Mouse (Mus musculus) C2C12 (cell line): ENCODE data around the gene Mtfr1l. TPM values are rescaled to one million over a fixed set of nuclear protein-coding genes. Genes with fewer than 3 reads are reported as not detected.

Source experiments
- H3K27me3 ChIP-seq: one replicate; pipeline ENCODE4 v1.6.1; 2011; ENCODE audit not compliant: control insufficient read depth, insufficient read depth, insufficient read length
- H3K36me3 ChIP-seq: one replicate; pipeline ENCODE4 v1.6.1; 2011; ENCODE audit not compliant: control insufficient read depth, insufficient read depth
- H3K4me3 ChIP-seq: one replicate; pipeline ENCODE4 v1.5.1; 2011; ENCODE audit warnings: mild to moderate bottlenecking, control low read depth; ENCODE audit not compliant: poor library complexity, insufficient read depth, severe bottlenecking
- H3K79me2 ChIP-seq: one replicate; pipeline ENCODE4 v1.6.1; 2011; ENCODE audit not compliant: control insufficient read depth, insufficient read depth
- H3K79me3 ChIP-seq: one replicate; pipeline ENCODE4 v1.6.1; 2011; ENCODE audit warnings: low read depth, control low read depth
- H3ac ChIP-seq: one replicate; pipeline ENCODE3; 2011; ENCODE audit warnings: low read depth; ENCODE audit not compliant: control insufficient read depth, insufficient read length
- CEBPB ChIP-seq: IDR thresholded peaks from one replicate; pipeline ENCODE4 v1.6.1; 2011; ENCODE audit warnings: low read depth, mild to moderate bottlenecking, control low read depth, moderate library complexity
- CTCF ChIP-seq: IDR thresholded peaks from one replicate; pipeline ENCODE4 v1.5.1; 2011; ENCODE audit not compliant: control insufficient read depth, insufficient read depth, insufficient read length
- FOSL1 ChIP-seq: IDR thresholded peaks from one replicate; pipeline ENCODE4 v1.8.0; 2011; ENCODE audit warnings: mild to moderate bottlenecking, low read length; ENCODE audit not compliant: poor library complexity, insufficient read depth, severe bottlenecking
- MAX ChIP-seq: IDR thresholded peaks from one replicate; pipeline ENCODE4 v1.6.1; 2011; ENCODE audit warnings: mild to moderate bottlenecking, control low read depth
- MYOD1 ChIP-seq: IDR thresholded peaks from one replicate; pipeline ENCODE4 v1.6.1; 2011; ENCODE audit warnings: low read depth; ENCODE audit not compliant: control insufficient read depth, insufficient read length
- MYOG ChIP-seq: IDR thresholded peaks from one replicate; pipeline ENCODE4 v1.6.1; 2011; ENCODE audit not compliant: control insufficient read depth, insufficient read length; ENCODE audit errors: extremely low read depth
- USF1 ChIP-seq: IDR thresholded peaks from one replicate; pipeline ENCODE4 v1.6.1; 2011; ENCODE audit warnings: low read depth, mild to moderate bottlenecking, control low read depth, moderate library complexity
- polyA plus RNA-seq: library from polyadenylated mRNA; unstranded; fragments of >200 nt; fragmentation: generic; extraction: Trizol; gene quantifications from one replicate; pipeline ENCODE4 v1.2.1, GENCODE M21; 2012; ENCODE audit warnings: missing spikeins

Gene Mtfr1l
- polyA plus RNA-seq, 1 experiment: 66.6 TPM

DNA sequence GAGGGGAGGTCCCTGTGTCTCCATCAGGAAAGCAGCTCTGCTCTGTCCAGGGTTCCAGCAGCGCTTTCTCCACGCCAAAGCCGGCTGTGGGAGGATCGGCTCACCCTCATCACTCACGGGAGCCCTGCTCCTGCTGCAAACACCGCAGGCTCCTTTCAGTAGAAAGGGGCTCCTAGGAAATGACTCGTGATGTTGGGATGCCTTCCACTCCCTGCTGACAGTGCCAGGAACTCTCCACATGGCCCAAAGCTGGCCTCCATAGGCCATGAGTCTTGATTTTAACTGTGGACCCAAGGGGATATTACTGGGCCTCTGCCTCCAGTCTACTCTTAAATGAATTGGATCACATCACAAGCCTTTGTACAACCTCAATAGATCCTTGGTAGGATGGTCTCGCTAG is 34.6 kb upstream of the Mtfr1l start:
- no peaks in the 10 kb centered on the region for H3K79me3 ChIP-seq
- no peaks in the 10 kb centered on the region for H3K27me3 ChIP-seq
- no peaks in the 10 kb centered on the region for H3K79me2 ChIP-seq
- H3K4me3 ChIP-seq: no peak overlapping the region
- H3K36me3 ChIP-seq: no peaks in the 10 kb centered on the region
- TF ChIP-seq CTCF: no peak
- TF ChIP-seq MAX: no peak
- TF ChIP-seq MYOG: no peak
- no peak for TF ChIP-seq MYOD1
- no peak for TF ChIP-seq USF1
- no peak for TF ChIP-seq CEBPB
- no peak overlapping the region for H3ac ChIP-seq

DNA sequence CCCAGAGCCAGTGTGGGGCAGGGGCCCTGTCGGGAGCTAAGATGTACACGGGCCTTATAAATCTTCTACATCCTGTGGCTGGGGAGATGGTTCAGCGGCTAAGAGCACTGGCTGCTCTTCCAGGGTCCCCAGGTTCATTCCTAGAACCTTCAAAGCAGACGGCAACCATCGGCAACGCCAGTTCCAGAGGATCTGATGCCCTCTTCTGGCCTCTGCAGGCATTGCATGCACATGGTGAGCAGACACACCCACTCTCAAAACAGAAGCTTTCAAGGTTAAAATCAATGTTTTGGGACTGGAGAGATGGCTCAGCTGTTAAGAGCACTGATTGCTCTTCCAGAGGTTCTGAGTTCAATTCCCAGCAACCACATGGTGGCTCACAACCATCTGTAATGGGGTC is 34.0 kb upstream of the Mtfr1l start:
- no peaks in the 10 kb centered on the region for H3K36me3 ChIP-seq
- no peaks in the 10 kb centered on the region for H3K27me3 ChIP-seq
- H3ac ChIP-seq: no peak overlapping the region
- H3K4me3 ChIP-seq: no peak overlapping the region
- no peaks in the 10 kb centered on the region for H3K79me2 ChIP-seq
- TF ChIP-seq MAX (no peak), CEBPB (no peak), MYOD1 (no peak), FOSL1 (no peak), CTCF (no peak), MYOG (no peak)
- no peaks in the 10 kb centered on the region for H3K79me3 ChIP-seq

DNA sequence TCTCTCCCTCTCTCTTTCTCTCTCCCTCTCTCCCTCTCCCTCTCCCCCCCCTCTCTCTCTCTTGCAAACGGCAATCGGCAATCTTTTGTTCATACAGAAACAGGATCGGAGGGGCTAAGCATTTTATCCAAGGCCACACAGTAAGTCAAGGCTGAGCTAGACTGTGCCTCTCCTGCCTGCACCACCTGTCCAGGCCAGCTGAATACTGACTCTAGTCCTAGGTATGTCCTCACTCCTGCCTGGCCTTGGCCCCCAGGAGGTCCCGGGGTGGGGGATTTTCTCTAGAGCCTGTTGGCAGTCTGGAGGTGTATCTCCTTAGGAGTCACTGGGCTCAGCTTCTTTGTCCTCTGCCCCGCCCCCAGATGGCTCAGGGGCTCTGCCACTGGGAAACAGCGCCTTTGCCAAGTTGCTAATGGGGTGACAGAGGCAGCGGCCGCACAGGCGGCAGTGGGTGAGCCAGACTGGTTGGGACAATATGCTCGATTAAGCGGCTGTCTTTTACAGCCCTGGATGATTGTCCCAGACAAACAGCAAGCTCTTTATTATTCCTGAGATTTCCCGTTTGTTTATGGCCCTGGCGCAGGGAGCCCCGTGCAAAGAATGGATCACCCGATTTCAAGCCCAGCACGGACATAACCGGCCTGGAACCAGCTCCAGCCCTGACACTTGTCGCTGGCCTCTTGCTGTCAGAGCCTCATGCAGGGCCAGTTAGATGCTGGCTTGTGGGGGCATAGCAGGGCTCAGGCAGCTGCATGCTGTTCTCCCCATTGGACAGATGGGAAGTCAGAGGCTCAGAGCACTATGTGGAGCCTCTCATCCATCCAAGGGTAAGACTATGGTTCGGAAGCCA is 32.4 kb upstream of the Mtfr1l start:
- Histone ChIP-seq H3K4me3 (no peak overlapping the region), H3ac (no peak overlapping the region), H3K79me3 (no peaks in the 10 kb centered on the region), H3K27me3 (no peaks in the 10 kb centered on the region), H3K79me2 (no peaks in the 10 kb centered on the region), H3K36me3 (no peaks in the 10 kb centered on the region)
- no peak for TF ChIP-seq MAX
- no peak for TF ChIP-seq MYOG
- no peak for TF ChIP-seq CTCF
- TF ChIP-seq USF1: no peak
- TF ChIP-seq CEBPB: no peak
- no peak for TF ChIP-seq MYOD1
- TF ChIP-seq FOSL1: no peak

DNA sequence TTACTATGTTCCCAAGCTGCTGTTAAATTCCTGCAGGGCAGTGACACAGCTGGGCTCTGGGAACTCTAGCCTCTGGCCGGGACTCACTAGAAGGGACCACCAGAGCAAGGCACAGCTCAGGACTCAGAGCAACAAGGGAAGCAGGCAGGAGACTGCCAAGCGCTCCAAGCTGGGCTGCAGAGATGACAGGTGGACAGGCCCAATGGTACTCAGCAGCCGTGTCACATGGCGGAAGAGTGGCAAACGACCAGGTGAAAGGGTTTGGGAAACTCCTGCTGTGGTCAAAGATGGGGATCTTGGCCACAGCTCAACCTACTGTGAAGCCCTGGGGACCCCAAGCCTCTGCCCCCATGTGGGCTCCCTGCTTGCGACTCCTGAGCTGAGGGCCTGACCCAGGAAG is 28.9 kb upstream of the Mtfr1l start:
- Histone ChIP-seq H3ac (no peak overlapping the region), H3K79me2 (no peaks in the 10 kb centered on the region)
- no peak for TF ChIP-seq USF1
- TF ChIP-seq CEBPB: no peak
- TF ChIP-seq MYOD1: no peak
- TF ChIP-seq FOSL1: no peak
- no peak for TF ChIP-seq MAX
- TF ChIP-seq MYOG: no peak
- no peak for TF ChIP-seq CTCF

DNA sequence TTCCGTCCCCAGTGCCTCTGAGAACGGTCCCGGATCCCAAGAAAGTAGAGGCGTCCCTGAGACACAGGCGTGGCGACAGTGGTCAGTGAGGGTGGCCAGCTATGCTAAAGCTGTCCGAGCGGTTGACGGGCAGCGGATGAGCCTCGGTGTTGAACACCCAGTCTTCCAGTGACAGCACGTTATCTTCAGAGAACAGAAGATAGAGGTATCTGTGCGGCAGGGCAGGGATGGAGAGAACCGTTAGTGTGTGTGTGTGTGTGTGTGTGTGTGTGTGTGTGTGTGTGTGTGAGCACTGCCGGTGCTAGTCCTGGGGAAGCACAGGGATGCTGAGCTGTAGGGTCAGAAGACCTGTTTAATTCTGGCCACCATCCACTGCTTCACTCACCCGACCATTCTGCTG is 28.4 kb upstream of the Mtfr1l start:
- Histone ChIP-seq H3K79me2 (no peaks in the 10 kb centered on the region), H3K79me3 (no peaks in the 10 kb centered on the region), H3K4me3 (no peak overlapping the region), H3K36me3 (no peaks in the 10 kb centered on the region), H3ac (no peak overlapping the region), H3K27me3 (no peaks in the 10 kb centered on the region)
- TF ChIP-seq MAX (no peak), CEBPB (no peak), FOSL1 (no peak), MYOD1 (no peak), MYOG (no peak), CTCF (no peak), USF1 (no peak)

More for the DNA sequence above, 28.9 kb upstream of the Mtfr1l start:
- H3K4me3 ChIP-seq: no peak overlapping the region
- H3K27me3 ChIP-seq: no peaks in the 10 kb centered on the region
- H3K36me3 ChIP-seq: no peaks in the 10 kb centered on the region
- H3K79me3 ChIP-seq: no peaks in the 10 kb centered on the region

DNA sequence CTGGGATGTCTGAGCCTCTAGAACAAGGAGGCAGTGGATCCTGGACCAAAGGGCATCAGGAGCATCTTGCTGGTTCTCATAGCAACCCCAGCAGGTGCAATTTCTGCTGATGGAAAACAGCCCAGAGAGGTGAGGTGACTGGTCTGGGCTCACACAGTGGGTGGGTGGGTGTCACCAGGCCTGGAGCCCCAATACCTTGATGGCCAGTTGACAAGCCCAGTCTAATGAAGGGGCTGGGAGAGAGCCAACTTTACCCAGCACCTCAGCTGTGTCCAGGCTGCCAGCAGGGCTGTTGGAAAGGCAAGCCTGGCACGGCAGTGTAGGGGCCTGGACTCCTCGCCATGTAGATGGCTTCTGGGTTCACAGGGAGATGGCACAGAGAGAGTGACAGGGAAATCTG is 26.8 kb upstream of the Mtfr1l start:
- Histone ChIP-seq H3K79me2 (no peaks in the 10 kb centered on the region), H3K27me3 (no peaks in the 10 kb centered on the region), H3K79me3 (no peaks in the 10 kb centered on the region), H3K4me3 (no peak overlapping the region), H3ac (no peak overlapping the region), H3K36me3 (no peaks in the 10 kb centered on the region)
- no peak for TF ChIP-seq CTCF
- no peak for TF ChIP-seq USF1
- no peak for TF ChIP-seq FOSL1
- no peak for TF ChIP-seq MAX
- TF ChIP-seq MYOD1: no peak
